Mouse (Mus musculus) intestine, embryonic 16.5 days (tissue): ENCODE results near the gene Gm13283. TPM values are rescaled to one million over a fixed set of nuclear protein-coding genes. Genes with fewer than 3 reads are reported as not detected.
A peak's percentile ranks its signal among the peaks of the same experiment; 100 is the strongest.
"Not testable (repeated sequence)": the region's sequence is repeated elsewhere in the genome, so short reads cannot be mapped to it uniquely, and the experiment has no call there.

Source experiments
- ATAC-seq: fragments of 200-750 bp; cut with Nextera tagmentation; 2 replicates; pipeline ENCODE4 v1.8.0; 2017; ENCODE audit warnings: moderate TSS enrichment, moderate library complexity
- H3K27ac ChIP-seq: fragments of 300-500 bp; sonication (generic); 2 replicates; pipeline ENCODE4 v1.5.1; 2014; ENCODE audit warnings: mild to moderate bottlenecking, low read length
- H3K27me3 ChIP-seq: fragments of 300-500 bp; sonication (generic); replicated peaks from 2 replicates; pipeline ENCODE4 v1.6.1; 2014; ENCODE audit warnings: low read length, control low read depth, mixed read lengths; ENCODE audit not compliant: control insufficient read depth, insufficient read depth
- H3K36me3 ChIP-seq: fragments of 300-500 bp; sonication (generic); 2 replicates; pipeline ENCODE4 v1.6.1; 2014; ENCODE audit warnings: low read length, control low read depth; ENCODE audit not compliant: control insufficient read depth, insufficient read depth
- H3K4me1 ChIP-seq: fragments of 300-500 bp; sonication (generic); 2 replicates; pipeline ENCODE4 v1.6.1; 2014; ENCODE audit warnings: low read length, control low read depth, mixed read lengths; ENCODE audit not compliant: control insufficient read depth, insufficient read depth
- H3K4me2 ChIP-seq: fragments of 300-500 bp; sonication (generic); 2 replicates; pipeline ENCODE4 v1.6.1; 2014; ENCODE audit warnings: low read depth, low read length, control low read depth
- H3K4me3 ChIP-seq: fragments of 300-500 bp; sonication (generic); 2 replicates; pipeline ENCODE4 v1.5.1; 2014; ENCODE audit warnings: mild to moderate bottlenecking, low read length
- H3K9ac ChIP-seq: fragments of 300-500 bp; sonication (generic); 2 replicates; pipeline ENCODE4 v1.6.1; 2014; ENCODE audit warnings: low read depth, low read length
- H3K9me3 ChIP-seq: fragments of 300-500 bp; sonication (generic); 2 replicates; pipeline ENCODE4 v1.6.1; 2016; ENCODE audit warnings: low read length, control low read depth; ENCODE audit not compliant: control insufficient read depth
- WGBS: fragments of 180-500 bp; shearing (Covaris S2); extraction: QIAGEN DNeasy Blood & Tissue Kit; methylation state at CpG from one replicate; pipeline ENCODE4 v1.1.7; 2014; 5-methylcytosine and 5-hydroxymethylcytosine counted together
- polyA plus RNA-seq: library from polyadenylated mRNA; unstranded; fragments of >200 nt; fragmentation: Nextera tagmentation; extraction: Ambion mirVana; gene quantifications from 2 replicates; pipeline ENCODE4 v1.2.1, GENCODE M21; 2015

The Gm13283 gene
- polyA plus RNA-seq, 1 experiment from 2014 or later = 0.21 TPM

- peak overlapping the region; percentile 37 for H3K4me3 ChIP-seq
- H3K27ac ChIP-seq = peak overlapping the region; percentile 51
These were observed 512 bp downstream of the Gm13283 start for GRCm38 (mm10) chr4:88760431-88760830.

GRCm38 (mm10) chr4:88761776-88762175 is 1.9 kb downstream of the Gm13283 start:
- WGBS = 57% methylated on average over 6 of the region's 8 CpGs
- H3K27ac ChIP-seq, H3K4me1 ChIP-seq, H3K27me3 ChIP-seq, H3K9ac ChIP-seq, H3K36me3 ChIP-seq, ATAC-seq, H3K9me3 ChIP-seq, H3K4me3 ChIP-seq, H3K4me2 ChIP-seq: not testable (repeated sequence)

More at GRCm38 (mm10) chr4:88760431-88760830, 512 bp downstream of the Gm13283 start:
- H3K4me1 ChIP-seq, H3K9me3 ChIP-seq, H3K36me3 ChIP-seq, ATAC-seq, H3K27me3 ChIP-seq: not testable (repeated sequence)
- WGBS = 0% methylated on average over 21 of the region's 28 CpGs
- Histone ChIP-seq H3K4me2 (peak overlapping the region; percentile 39), H3K9ac (peak overlapping the region; percentile 24; the same call in 1 of the 2 replicates)

- H3K27ac ChIP-seq, H3K4me3 ChIP-seq, H3K4me2 ChIP-seq, H3K9ac ChIP-seq, H3K27me3 ChIP-seq, H3K4me1 ChIP-seq, ATAC-seq, H3K9me3 ChIP-seq, H3K36me3 ChIP-seq: not testable (repeated sequence)
- 65% methylated on average over 8 of the region's 9 CpGs for WGBS
These were observed 2.4 kb downstream of the Gm13283 start for GRCm38 (mm10) chr4:88762341-88762740.

GRCm38 (mm10) chr4:88763384-88764018 is 3.6 kb downstream of the Gm13283 start:
- Histone ChIP-seq H3K27ac (peak overlapping the region; percentile 61; the same call in 1 of the 2 replicates), H3K9ac (peak overlapping the region; percentile 54; the same call in 1 of the 2 replicates), H3K4me3 (peak overlapping the region; percentile 39), H3K4me2 (peak overlapping the region; percentile 47)
- WGBS = 3% methylated on average over 22 of the region's 42 CpGs
- H3K9me3 ChIP-seq, H3K36me3 ChIP-seq, H3K27me3 ChIP-seq, ATAC-seq, H3K4me1 ChIP-seq: not testable (repeated sequence)

- not testable (repeated sequence) for H3K9ac ChIP-seq, H3K36me3 ChIP-seq, H3K4me3 ChIP-seq, ATAC-seq, H3K4me2 ChIP-seq, H3K9me3 ChIP-seq, H3K27me3 ChIP-seq, H3K4me1 ChIP-seq, H3K27ac ChIP-seq
- WGBS = no CpG with 5 or more reads among the region's 32 CpGs
These were observed 13.6 kb downstream of the Gm13283 start, which contains the start of gene Gm13290 for GRCm38 (mm10) chr4:88773534-88773933. Gene Gm13290, plus strand, starts transcription at chr4:88773834.

DNA sequence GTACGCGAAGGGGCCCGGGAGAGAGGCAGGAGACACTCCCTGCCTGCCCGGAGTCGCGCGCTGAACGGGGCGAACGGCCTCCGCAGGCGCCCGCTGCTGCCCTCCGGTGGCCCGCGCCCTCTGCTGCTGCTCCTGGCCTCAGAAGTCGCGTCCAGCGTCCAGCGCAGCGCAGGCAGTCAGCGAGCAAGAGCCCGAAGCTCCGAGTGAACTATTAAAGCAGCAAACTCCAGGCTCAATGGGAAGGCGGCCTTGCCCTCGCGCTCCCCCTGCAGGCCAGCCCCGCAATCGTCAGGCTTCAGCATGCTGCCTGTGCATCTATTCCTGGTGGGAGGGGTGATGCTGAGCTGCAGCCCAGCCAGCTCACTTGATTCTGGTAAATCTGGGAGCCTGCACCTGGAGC is 16.7 kb downstream of the Gm13283 start, which contains the start of gene Gm13289:
Gene Gm13289 (plus strand): TSS at position 301 of the 400 bp plus-strand sequence.
- not testable (repeated sequence) for H3K36me3 ChIP-seq, H3K9ac ChIP-seq, H3K27ac ChIP-seq, ATAC-seq, H3K4me3 ChIP-seq, H3K9me3 ChIP-seq, H3K4me1 ChIP-seq, H3K4me2 ChIP-seq, H3K27me3 ChIP-seq
- WGBS = no CpG with 5 or more reads among the region's 29 CpGs

DNA sequence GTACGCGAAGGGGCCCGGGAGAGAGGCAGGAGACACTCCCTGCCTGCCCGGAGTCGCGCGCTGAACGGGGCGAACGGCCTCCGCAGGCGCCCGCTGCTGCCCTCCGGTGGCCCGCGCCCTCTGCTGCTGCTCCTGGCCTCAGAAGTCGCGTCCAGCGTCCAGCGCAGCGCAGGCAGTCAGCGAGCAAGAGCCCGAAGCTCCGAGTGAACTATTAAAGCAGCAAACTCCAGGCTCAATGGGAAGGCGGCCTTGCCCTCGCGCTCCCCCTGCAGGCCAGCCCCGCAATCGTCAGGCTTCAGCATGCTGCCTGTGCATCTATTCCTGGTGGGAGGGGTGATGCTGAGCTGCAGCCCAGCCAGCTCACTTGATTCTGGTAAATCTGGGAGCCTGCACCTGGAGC is 19.6 kb downstream of the Gm13283 start, which contains the start of gene Gm13272:
Gene Gm13272 (plus strand): TSS at position 301 of the 400 bp plus-strand sequence.
- H3K4me3 ChIP-seq, H3K4me2 ChIP-seq, ATAC-seq, H3K27me3 ChIP-seq, H3K4me1 ChIP-seq, H3K27ac ChIP-seq, H3K9ac ChIP-seq, H3K9me3 ChIP-seq, H3K36me3 ChIP-seq: not testable (repeated sequence)
- no CpG with 5 or more reads among the region's 29 CpGs for WGBS

GRCm38 (mm10) chr4:88780320-88780719 is 20.4 kb downstream of the Gm13283 start:
- not testable (repeated sequence) for H3K27ac ChIP-seq, H3K4me3 ChIP-seq, ATAC-seq, H3K9me3 ChIP-seq, H3K4me2 ChIP-seq, H3K27me3 ChIP-seq, H3K36me3 ChIP-seq, H3K4me1 ChIP-seq, H3K9ac ChIP-seq
- WGBS = 45% methylated on average over 13 of the region's 18 CpGs

- not testable (repeated sequence) for H3K9me3 ChIP-seq, H3K36me3 ChIP-seq, H3K27ac ChIP-seq, H3K9ac ChIP-seq, H3K4me1 ChIP-seq, ATAC-seq, H3K27me3 ChIP-seq
- Histone ChIP-seq H3K4me2 (peak within 1 kb of the TSS; percentile 33; the same call in 1 of the 2 replicates), H3K4me3 (peak within 1 kb of the TSS; percentile 27; the same call in 1 of the 2 replicates)
- WGBS = 17% methylated on average over 4 of the region's 7 CpGs
These were observed 21.9 kb downstream of the Gm13283 start, which contains the start of gene Ifnz for GRCm38 (mm10) chr4:88781831-88782230. Gene Ifnz, plus strand, starts transcription at chr4:88782131.
